Mouse (Mus musculus) C2C12 (cell line): ENCODE measurements around the gene Fh1.

ENCODE experiments used
- CEBPB ChIP-seq: IDR thresholded peaks from one replicate; pipeline ENCODE4 v1.6.1; 2011; ENCODE audit warnings: low read depth, mild to moderate bottlenecking, control low read depth, moderate library complexity
- CTCF ChIP-seq: IDR thresholded peaks from one replicate; pipeline ENCODE4 v1.5.1; 2011; ENCODE audit not compliant: control insufficient read depth, insufficient read depth, insufficient read length
- FOSL1 ChIP-seq: IDR thresholded peaks from one replicate; pipeline ENCODE4 v1.8.0; 2011; ENCODE audit warnings: mild to moderate bottlenecking, low read length; ENCODE audit not compliant: poor library complexity, insufficient read depth, severe bottlenecking
- MAX ChIP-seq: IDR thresholded peaks from one replicate; pipeline ENCODE4 v1.6.1; 2011; ENCODE audit warnings: mild to moderate bottlenecking, control low read depth
- USF1 ChIP-seq: IDR thresholded peaks from one replicate; pipeline ENCODE4 v1.6.1; 2011; ENCODE audit warnings: low read depth, mild to moderate bottlenecking, control low read depth, moderate library complexity

DNA sequence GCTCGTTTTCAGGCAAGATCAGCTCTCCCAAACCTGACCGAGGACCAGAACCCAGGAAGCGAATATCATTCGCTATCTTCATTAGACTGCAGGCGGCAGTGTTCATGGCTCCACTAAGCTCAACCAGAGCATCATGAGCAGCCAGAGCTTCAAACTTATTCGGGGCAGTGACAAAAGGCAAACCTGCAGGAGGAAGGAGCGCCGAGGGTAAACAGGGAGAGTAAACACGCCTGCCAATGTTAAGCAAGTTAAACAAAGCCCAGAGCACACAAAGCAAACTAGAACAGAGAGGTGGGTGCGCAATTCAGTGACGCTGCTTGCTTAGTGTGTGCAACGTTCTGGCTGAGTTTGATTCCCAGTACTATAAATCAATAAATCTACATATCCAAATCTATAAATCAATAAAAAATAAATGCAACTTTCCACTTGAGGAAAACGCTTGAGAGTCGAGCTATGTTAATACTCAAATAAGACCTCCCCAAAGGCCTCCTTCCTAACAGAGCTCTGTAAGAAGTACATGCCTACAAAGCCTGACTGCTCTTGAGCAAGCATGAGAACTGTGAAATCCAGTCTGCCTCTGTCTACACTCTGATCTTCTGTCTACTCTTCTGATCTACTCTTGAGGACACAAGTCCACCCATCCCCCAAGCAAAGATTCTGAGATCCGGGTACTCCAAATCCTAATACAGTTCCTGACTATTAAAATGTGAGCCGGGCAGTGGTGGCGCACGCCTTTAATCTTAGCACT lies 17.4 kb downstream of the Fh1 start:
- TF ChIP-seq CTCF (no peak), CEBPB (no peak), FOSL1 (no peak), MAX (no peak), USF1 (no peak)
